ENCODE assay signal across 21 mouse cellular contexts in genomic region chr13:90739797-90740196, GRCm38 (mm10).
A peak's percentile ranks its signal among the peaks of the same experiment; 100 is the strongest.
DNase-seq lines count a peak whose midpoint lies in the region; ATAC-seq and TF ChIP-seq lines count a peak whose summit lies in the region.
"Had no signal": no experiment of that assay in that cellular context is flagged by ENCODE, and none has a peak within 500 bp of the region (broad histone marks: within the 10 kb centered on the region; RNA-seq: fewer than 3 reads in every experiment).

No protein-coding gene starts in this region.

- no peak overlapping the region for H3K4me2 ChIP-seq in intestine, embryonic 15.5 days (replicated peaks)
- H3K4me2 ChIP-seq in intestine, postnatal 0 days (replicated peaks; ENCODE audit: low read depth): no peak overlapping the region
- no peak overlapping the region for H3K4me2 ChIP-seq in midbrain, embryonic 15.5 days
- H3K4me2 ChIP-seq: embryonic facial prominence, embryonic 13.5 days; embryonic facial prominence, embryonic 15.5 days; forebrain, embryonic 13.5 days; forebrain, embryonic 15.5 days had no signal

- H3K4me3 ChIP-seq in intestine, embryonic 15.5 days (replicated peaks): no peak overlapping the region
- no peak overlapping the region for H3K4me3 ChIP-seq in intestine, postnatal 0 days (ENCODE audit: low read depth, low read length)
- no peak overlapping the region for H3K4me3 ChIP-seq in midbrain, embryonic 15.5 days
- H3K4me3 ChIP-seq: embryonic facial prominence, embryonic 13.5 days; embryonic facial prominence, embryonic 15.5 days; forebrain, embryonic 13.5 days; forebrain, embryonic 15.5 days had no signal

- no peak for TF ChIP-seq CTCF in intestine, postnatal 0 days (IDR thresholded peaks at IDR 0.05; ENCODE audit: low read depth)

- 78% methylated on average over 1 of the region's 1 CpGs for WGBS in intestine, embryonic 15.5 days
- 33% methylated on average over 1 of the region's 1 CpGs for WGBS in intestine, postnatal 0 days
- WGBS in midbrain, embryonic 15.5 days: 82% methylated on average over 1 of the region's 1 CpGs

- no peaks in the 10 kb centered on the region for H3K9me3 ChIP-seq in intestine, embryonic 15.5 days
- H3K9me3 ChIP-seq in intestine, postnatal 0 days (ENCODE audit: control insufficient read depth): no peaks in the 10 kb centered on the region
- no peaks in the 10 kb centered on the region for H3K9me3 ChIP-seq in midbrain, embryonic 15.5 days
- H3K9me3 ChIP-seq: embryonic facial prominence, embryonic 13.5 days; embryonic facial prominence, embryonic 15.5 days; forebrain, embryonic 13.5 days; forebrain, embryonic 15.5 days had no signal

- H3K4me1 ChIP-seq in intestine, embryonic 15.5 days (replicated peaks): no peaks in the 10 kb centered on the region
- H3K4me1 ChIP-seq in intestine, postnatal 0 days (replicated peaks; ENCODE audit: control insufficient read depth, insufficient read depth, low read length): no peaks in the 10 kb centered on the region
- H3K4me1 ChIP-seq in midbrain, embryonic 15.5 days: no peaks in the 10 kb centered on the region
- H3K4me1 ChIP-seq: embryonic facial prominence, embryonic 15.5 days; forebrain, embryonic 13.5 days; forebrain, embryonic 15.5 days had no signal

- DNase-seq in 3T3-L1 (ENCODE audit: low read depth, low spot score): peak; percentile 14
- DNase-seq in right cerebral cortex, postnatal 4 days: no peak
- no peak for DNase-seq in right cerebral cortex, postnatal 10 days (ENCODE audit: low spot score in 2 of 2)
- DNase-seq: adrenal gland, adult 2 months; adrenal gland, postnatal 10 days; adrenal gland, postnatal 25 days; cerebellum, adult 11 months; cerebellum, adult 18-20 months; cerebellum, adult 8-10 months; cerebellum, adult 9-11 months; cerebellum, postnatal 14 days; cerebellum, postnatal 36 days; embryo, embryonic 11 days; forebrain, postnatal 0 days had no signal

- no peaks in the 10 kb centered on the region for H3K27me3 ChIP-seq in intestine, embryonic 15.5 days (replicated peaks)
- H3K27me3 ChIP-seq in intestine, postnatal 0 days (replicated peaks; ENCODE audit: control insufficient read depth, insufficient read depth, low read length): no peaks in the 10 kb centered on the region
- no peaks in the 10 kb centered on the region for H3K27me3 ChIP-seq in midbrain, embryonic 15.5 days (replicated peaks)
- H3K27me3 ChIP-seq: embryonic facial prominence, embryonic 13.5 days; embryonic facial prominence, embryonic 15.5 days; forebrain, embryonic 13.5 days; forebrain, embryonic 15.5 days had no signal

- ATAC-seq in intestine, embryonic 15.5 days: peak; percentile 86
- ATAC-seq in intestine, postnatal 0 days: peak; percentile 90
- no peak for ATAC-seq in midbrain, embryonic 15.5 days (replicated peaks)
- ATAC-seq: forebrain, embryonic 13.5 days; forebrain, embryonic 15.5 days; forebrain, postnatal 0 days had no signal

- no peak overlapping the region for H3K9ac ChIP-seq in intestine, embryonic 15.5 days
- no peak overlapping the region for H3K9ac ChIP-seq in intestine, postnatal 0 days (ENCODE audit: low read depth, low read length)
- H3K9ac ChIP-seq in midbrain, embryonic 15.5 days: no peak overlapping the region
- H3K9ac ChIP-seq: embryonic facial prominence, embryonic 13.5 days; embryonic facial prominence, embryonic 15.5 days; forebrain, embryonic 13.5 days; forebrain, embryonic 15.5 days; forebrain, postnatal 0 days had no signal

- no peaks in the 10 kb centered on the region for H3K36me3 ChIP-seq in intestine, embryonic 15.5 days
- no peaks in the 10 kb centered on the region for H3K36me3 ChIP-seq in intestine, postnatal 0 days (ENCODE audit: control insufficient read depth, insufficient read depth)
- no peaks in the 10 kb centered on the region for H3K36me3 ChIP-seq in midbrain, embryonic 15.5 days (replicated peaks)
- H3K36me3 ChIP-seq: embryonic facial prominence, embryonic 13.5 days; embryonic facial prominence, embryonic 15.5 days; forebrain, embryonic 15.5 days had no signal

- H3K27ac ChIP-seq in intestine, embryonic 15.5 days: no peak overlapping the region
- H3K27ac ChIP-seq in intestine, postnatal 0 days (ENCODE audit: low read depth, low read length): no peak overlapping the region
- no peak overlapping the region for H3K27ac ChIP-seq in midbrain, embryonic 15.5 days
- H3K27ac ChIP-seq: embryonic facial prominence, embryonic 13.5 days; embryonic facial prominence, embryonic 15.5 days; forebrain, embryonic 13.5 days; forebrain, embryonic 15.5 days had no signal
